In genomic region chr16:24205594-24205993, GRCm38 (mm10) we compare ENCODE assay signal across 14 mouse cellular contexts.
DNase-seq lines count a peak whose midpoint lies in the region; ATAC-seq lines count a peak whose summit lies in the region.
"Had no signal": no experiment of that assay in that cellular context is flagged by ENCODE, and none has a peak within 500 bp of the region (broad histone marks: within the 10 kb centered on the region; RNA-seq: fewer than 3 reads in every experiment).

No protein-coding gene starts in this region.

- peaks cover 24% of the 10 kb centered on the region for H3K4me1 ChIP-seq in lung, embryonic 15.5 days

- H3K36me3 ChIP-seq in lung, embryonic 15.5 days, result no peaks in the 10 kb centered on the region
- H3K36me3 ChIP-seq: hindbrain, embryonic 12.5 days had no signal

- no peaks in the 10 kb centered on the region for H3K27me3 ChIP-seq in lung, embryonic 15.5 days
- H3K27me3 ChIP-seq: hindbrain, embryonic 12.5 days had no signal

- 0 out of 2 replicates have a peak overlapping the region, but pooled peaks have one; percentile 21 for H3K27ac ChIP-seq in lung, embryonic 15.5 days
- H3K27ac ChIP-seq: hindbrain, embryonic 12.5 days; stomach, postnatal 0 days had no signal

- peak; percentile 26 for DNase-seq in cerebellum, adult 8-10 months
- DNase-seq in cerebellum, adult 11 months, result no peak
- DNase-seq in cerebellum, postnatal 10 days, result peak; percentile 46 to 48
- DNase-seq in kidney, adult 18-20 months, result peak; percentile 25
- no peak for DNase-seq in adrenal gland, postnatal 4 days (ENCODE audit: low spot score in 2 of 2)
- DNase-seq in adrenal gland, postnatal 14 days, result no peak
- no peak for DNase-seq in layer of hippocampus, adult 18-20 months (ENCODE audit: low spot score in 2 of 2)
- DNase-seq: adrenal gland, postnatal 25 days; B cell, adult 2 months; layer of hippocampus, adult 9-11 months; right cerebral cortex, postnatal 25 days had no signal

- no peaks in the 10 kb centered on the region for H3K9me3 ChIP-seq in lung, embryonic 15.5 days
- H3K9me3 ChIP-seq: hindbrain, embryonic 12.5 days had no signal

- ATAC-seq in lung, embryonic 15.5 days (ENCODE audit: borderline replicate concordance, extremely low read depth, low FRiP score, low TSS enrichment), result no peak

- no peak overlapping the region for H3K9ac ChIP-seq in lung, embryonic 15.5 days
- H3K9ac ChIP-seq: hindbrain, embryonic 12.5 days had no signal

- H3K4me3 ChIP-seq in lung, embryonic 15.5 days, result no peak overlapping the region
- H3K4me3 ChIP-seq: hindbrain, embryonic 12.5 days had no signal

- 73% methylated on average over 5 of the region's 5 CpGs for WGBS in lung, embryonic 15.5 days

- H3K4me2 ChIP-seq in lung, embryonic 15.5 days, result no peak overlapping the region
- H3K4me2 ChIP-seq: hindbrain, embryonic 12.5 days had no signal

Comparison
In these comparisons a context has a peak if more than half of its experiments do, and no peak if none do; other contexts are left out.
1. DNase-seq: peak in cerebellum, adult 8-10 months (single experiment), cerebellum, postnatal 10 days (2 of 2) and kidney, adult 18-20 months (single experiment); none in cerebellum, adult 11 months (single experiment), adrenal gland, postnatal 4 days (0 of 2), adrenal gland, postnatal 14 days (single experiment) and layer of hippocampus, adult 18-20 months (0 of 2).